Mouse (Mus musculus): Measurements from ENCODE around the gene Mvk. TPM values are rescaled to one million over a fixed set of nuclear protein-coding genes. Genes with fewer than 3 reads are reported as not detected.

Mvk gene
- polyA plus RNA-seq, 2 experiments, result 48.8 to 57.0 TPM

DNA sequence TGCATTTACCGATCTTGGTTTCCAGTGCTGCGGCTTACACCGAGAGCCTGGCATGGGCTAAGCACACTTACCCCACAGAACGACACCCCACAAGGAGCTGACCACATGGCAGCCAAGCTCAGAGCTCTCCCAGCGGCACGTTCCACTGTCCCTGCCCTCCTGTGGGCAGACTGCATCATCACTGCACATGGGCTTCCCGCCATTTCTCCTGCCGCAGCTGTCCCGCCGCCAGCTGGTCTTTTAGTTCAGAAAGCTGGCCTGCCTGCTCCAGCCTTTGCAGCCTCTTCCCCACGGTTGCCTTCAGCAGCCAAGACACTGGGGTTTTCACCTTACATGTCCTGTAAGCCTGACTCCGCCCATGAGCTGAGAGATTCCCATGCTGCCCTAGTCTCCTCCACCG lies 33.6 kb upstream of the Mvk start:
- Histone ChIP-seq H3K4me3 (replicated peaks; ENCODE audit: low read length) (no peak overlapping the region), H3K36me3 (ENCODE audit: control insufficient read depth, insufficient read depth, low read length) (peaks cover 98% of the 10 kb centered on the region), H3K4me2 (replicated peaks; ENCODE audit: low read depth, low read length, severe bottlenecking) (no peak overlapping the region), H3K9ac (ENCODE audit: low read depth, low read length, severe bottlenecking) (no peak overlapping the region), H3K27me3 (ENCODE audit: control insufficient read depth, insufficient read depth, low read length) (no peaks in the 10 kb centered on the region), H3K9me3 (ENCODE audit: control insufficient read depth, low read length) (no peaks in the 10 kb centered on the region), H3K27ac (replicated peaks; ENCODE audit: low read depth, low read length) (no peak overlapping the region), H3K4me1 (ENCODE audit: control insufficient read depth, insufficient read depth, low read length) (no peaks in the 10 kb centered on the region)
- ATAC-seq (ENCODE audit: low FRiP score, low read depth) (no peak), DNase-seq (ENCODE audit: low spot score) (peak; percentile 12)
- WGBS, result 85% methylated on average over 13 of the region's 13 CpGs
- no peak for TF ChIP-seq POLR2A (IDR thresholded peaks at IDR 0.05; ENCODE audit: borderline replicate concordance, extremely low read depth, insufficient read depth, insufficient read length)

DNA sequence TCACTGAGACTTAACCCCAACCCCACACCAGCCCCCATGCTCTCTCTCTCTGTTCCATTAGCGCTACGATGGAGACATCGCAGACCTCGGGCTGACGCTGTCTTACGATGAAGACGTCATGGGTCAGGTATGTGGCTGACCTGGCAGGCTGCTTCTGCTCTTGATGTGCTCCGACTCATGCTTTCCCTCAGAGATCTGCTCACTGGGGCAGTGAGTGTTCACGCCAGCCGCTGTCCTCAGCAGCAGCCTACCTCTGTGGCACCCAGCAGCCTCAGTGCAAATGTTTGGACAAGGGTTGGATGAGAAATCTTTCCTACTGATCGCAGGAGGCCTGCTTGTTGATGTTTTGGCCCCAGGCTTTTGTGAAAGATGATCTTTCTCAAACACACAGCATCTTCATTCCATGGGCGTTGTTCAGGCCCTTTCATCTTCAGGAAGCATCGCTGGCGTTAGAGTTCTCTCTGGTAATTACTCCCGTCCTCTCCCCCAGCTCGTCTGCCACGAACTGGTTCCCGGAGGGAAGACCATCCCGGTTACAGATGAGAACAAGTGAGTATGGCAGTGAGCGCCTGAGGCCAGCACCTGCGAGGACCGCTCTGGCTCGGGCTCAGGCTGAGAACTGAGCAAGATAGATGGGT lies 31.6 kb upstream of the Mvk start:
- H3K36me3 ChIP-seq (ENCODE audit: control insufficient read depth, insufficient read depth, low read length), result peaks cover 98% of the 10 kb centered on the region
- H3K27me3 ChIP-seq (ENCODE audit: control insufficient read depth, insufficient read depth, low read length), result no peaks in the 10 kb centered on the region
- no peaks in the 10 kb centered on the region for H3K4me1 ChIP-seq (ENCODE audit: control insufficient read depth, insufficient read depth, low read length)
- H3K9me3 ChIP-seq (ENCODE audit: control insufficient read depth, low read length), result no peaks in the 10 kb centered on the region
- TF ChIP-seq POLR2A (IDR thresholded peaks at IDR 0.05; ENCODE audit: borderline replicate concordance, extremely low read depth, insufficient read depth, insufficient read length), result no peak
- WGBS, result 66% methylated on average over 23 of the region's 23 CpGs
- DNase-seq (ENCODE audit: low spot score) (no peak), ATAC-seq (ENCODE audit: low FRiP score, low read depth) (no peak)
- H3K4me2 ChIP-seq (replicated peaks; ENCODE audit: low read depth, low read length, severe bottlenecking), result no peak overlapping the region
- H3K27ac ChIP-seq (replicated peaks; ENCODE audit: low read depth, low read length), result no peak overlapping the region
- H3K4me3 ChIP-seq (replicated peaks; ENCODE audit: low read length), result no peak overlapping the region
- H3K9ac ChIP-seq (ENCODE audit: low read depth, low read length, severe bottlenecking), result no peak overlapping the region

DNA sequence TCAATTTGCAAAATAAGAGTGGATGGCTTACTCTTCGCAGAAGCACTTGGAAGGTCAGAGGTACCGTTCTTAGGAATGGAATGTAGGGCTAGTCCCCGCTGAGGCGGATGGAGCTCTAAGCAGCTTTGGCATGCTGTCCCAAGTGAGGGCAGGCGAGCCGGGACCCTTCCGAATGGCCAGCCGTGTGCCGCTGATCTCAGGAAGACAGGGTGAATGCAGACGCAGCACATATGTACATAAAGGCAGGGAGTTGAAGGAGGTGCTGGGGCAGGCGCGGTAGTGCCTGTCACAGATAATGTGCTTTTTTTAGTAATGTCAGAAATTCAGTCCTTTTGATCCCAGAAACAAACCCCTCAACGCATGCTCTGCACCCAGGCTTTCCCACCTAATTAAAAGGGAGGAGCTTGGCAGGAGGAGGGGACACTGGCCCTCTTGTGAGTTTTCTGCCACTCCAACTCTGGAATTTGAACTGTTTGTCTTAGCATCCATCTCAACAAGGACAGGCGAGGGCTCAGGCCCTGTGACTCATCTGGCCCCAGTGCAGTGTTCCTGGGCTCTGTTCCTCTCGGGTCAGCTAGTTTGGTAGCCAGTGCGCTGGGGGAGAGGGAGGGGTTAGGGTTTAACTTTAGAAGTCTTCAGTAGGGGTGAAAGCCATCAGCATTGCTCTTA lies 30.9 kb upstream of the Mvk start:
- H3K36me3 ChIP-seq (ENCODE audit: control insufficient read depth, insufficient read depth, low read length), result peaks cover 98% of the 10 kb centered on the region
- 78% methylated on average over 16 of the region's 16 CpGs for WGBS
- no peak overlapping the region for H3K27ac ChIP-seq (replicated peaks; ENCODE audit: low read depth, low read length)
- H3K9me3 ChIP-seq (ENCODE audit: control insufficient read depth, low read length), result no peaks in the 10 kb centered on the region
- H3K9ac ChIP-seq (ENCODE audit: low read depth, low read length, severe bottlenecking), result no peak overlapping the region
- ATAC-seq (ENCODE audit: low FRiP score, low read depth) (no peak), DNase-seq (ENCODE audit: low spot score) (no peak)
- H3K27me3 ChIP-seq (ENCODE audit: control insufficient read depth, insufficient read depth, low read length), result no peaks in the 10 kb centered on the region
- H3K4me1 ChIP-seq (ENCODE audit: control insufficient read depth, insufficient read depth, low read length), result no peaks in the 10 kb centered on the region
- no peak for TF ChIP-seq POLR2A (IDR thresholded peaks at IDR 0.05; ENCODE audit: borderline replicate concordance, extremely low read depth, insufficient read depth, insufficient read length)
- H3K4me3 ChIP-seq (replicated peaks; ENCODE audit: low read length), result no peak overlapping the region
- no peak overlapping the region for H3K4me2 ChIP-seq (replicated peaks; ENCODE audit: low read depth, low read length, severe bottlenecking)

DNA sequence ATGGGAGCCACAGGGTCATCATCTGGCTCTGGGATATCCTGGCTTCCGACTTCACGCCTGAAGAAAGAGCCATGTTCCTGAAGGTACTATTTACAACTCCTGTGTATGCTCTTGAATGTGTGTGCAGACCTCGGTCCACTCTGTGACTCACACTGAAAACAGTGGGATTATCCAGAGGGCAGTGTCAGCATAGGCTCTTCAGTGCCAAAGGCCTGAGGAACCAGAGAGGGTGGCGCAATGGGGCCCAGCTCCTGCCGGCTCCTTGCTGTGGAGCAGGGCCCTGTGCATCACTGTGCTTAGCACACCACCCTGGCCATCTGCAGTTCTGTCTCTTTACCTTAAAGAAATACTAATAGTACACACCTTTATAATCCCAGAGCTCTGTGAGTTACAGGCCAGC lies 28.5 kb upstream of the Mvk start:
- H3K4me1 ChIP-seq (ENCODE audit: control insufficient read depth, insufficient read depth, low read length), result no peaks in the 10 kb centered on the region
- 94% methylated on average over 5 of the region's 5 CpGs for WGBS
- no peak overlapping the region for H3K4me3 ChIP-seq (replicated peaks; ENCODE audit: low read length)
- H3K36me3 ChIP-seq (ENCODE audit: control insufficient read depth, insufficient read depth, low read length), result peaks cover 98% of the 10 kb centered on the region
- TF ChIP-seq POLR2A (IDR thresholded peaks at IDR 0.05; ENCODE audit: borderline replicate concordance, extremely low read depth, insufficient read depth, insufficient read length), result no peak
- no peaks in the 10 kb centered on the region for H3K9me3 ChIP-seq (ENCODE audit: control insufficient read depth, low read length)
- ATAC-seq (ENCODE audit: low FRiP score, low read depth) (no peak), DNase-seq (ENCODE audit: low spot score) (no peak)
- H3K9ac ChIP-seq (ENCODE audit: low read depth, low read length, severe bottlenecking), result no peak overlapping the region
- H3K27ac ChIP-seq (replicated peaks; ENCODE audit: low read depth, low read length), result no peak overlapping the region
- no peaks in the 10 kb centered on the region for H3K27me3 ChIP-seq (ENCODE audit: control insufficient read depth, insufficient read depth, low read length)
- no peak overlapping the region for H3K4me2 ChIP-seq (replicated peaks; ENCODE audit: low read depth, low read length, severe bottlenecking)

DNA sequence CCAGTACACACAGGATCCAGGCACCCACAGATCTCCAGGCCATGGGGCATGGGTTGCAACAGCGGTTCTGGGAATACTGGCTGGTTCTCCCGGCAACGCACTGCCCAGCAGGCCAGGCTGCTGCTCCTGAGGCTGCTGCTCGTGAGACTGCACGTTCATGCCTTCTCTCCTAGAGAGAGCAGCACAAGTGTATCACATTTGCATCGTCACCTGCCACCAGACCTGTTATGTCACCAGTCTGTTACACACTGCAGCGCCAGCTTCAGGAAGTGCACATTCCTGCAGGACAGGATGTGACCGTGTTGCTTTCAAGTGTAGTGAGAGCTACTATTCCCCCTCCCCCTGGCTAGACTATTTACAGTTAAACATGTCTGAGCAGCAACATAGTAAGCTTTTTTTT lies 27.2 kb upstream of the Mvk start:
- no peak overlapping the region for H3K9ac ChIP-seq (ENCODE audit: low read depth, low read length, severe bottlenecking)
- no peaks in the 10 kb centered on the region for H3K4me1 ChIP-seq (ENCODE audit: control insufficient read depth, insufficient read depth, low read length)
- no peak overlapping the region for H3K4me2 ChIP-seq (replicated peaks; ENCODE audit: low read depth, low read length, severe bottlenecking)
- H3K36me3 ChIP-seq (ENCODE audit: control insufficient read depth, insufficient read depth, low read length), result peaks cover 91% of the 10 kb centered on the region
- 82% methylated on average over 8 of the region's 8 CpGs for WGBS
- DNase-seq (ENCODE audit: low spot score) (no peak), ATAC-seq (ENCODE audit: low FRiP score, low read depth) (no peak)
- no peak for TF ChIP-seq POLR2A (IDR thresholded peaks at IDR 0.05; ENCODE audit: borderline replicate concordance, extremely low read depth, insufficient read depth, insufficient read length)
- no peak overlapping the region for H3K4me3 ChIP-seq (replicated peaks; ENCODE audit: low read length)
- H3K9me3 ChIP-seq (ENCODE audit: control insufficient read depth, low read length), result no peaks in the 10 kb centered on the region
- H3K27me3 ChIP-seq (ENCODE audit: control insufficient read depth, insufficient read depth, low read length), result no peaks in the 10 kb centered on the region
- no peak overlapping the region for H3K27ac ChIP-seq (replicated peaks; ENCODE audit: low read depth, low read length)

Data from limb, embryonic 14.5 days (tissue).